Mouse (Mus musculus) ES-E14 (cell line): ENCODE results near the gene Nfkbid.

Experiments
- CHD2 ChIP-seq: IDR thresholded peaks from 2 replicates; pipeline ENCODE4 v1.6.1; 2014; ENCODE audit warnings: mild to moderate bottlenecking, low read depth, low read length, inconsistent platforms
- MAFK ChIP-seq: IDR thresholded peaks from 2 replicates; pipeline ENCODE4 v1.6.1; 2014; ENCODE audit warnings: mild to moderate bottlenecking, low read depth, low read length, inconsistent platforms; ENCODE audit not compliant: insufficient read depth
- ZC3H11A ChIP-seq: IDR thresholded peaks from 2 replicates; pipeline ENCODE4 v1.6.1; 2012; ENCODE audit warnings: low read depth, mild to moderate bottlenecking, inconsistent platforms, low read length, borderline replicate concordance

GRCm38 (mm10) chr7:30384106-30384505 is 37.4 kb upstream of the Nfkbid start:
- TF ChIP-seq ZC3H11A: no peak
- no peak for TF ChIP-seq CHD2
- no peak for TF ChIP-seq MAFK
